Mouse (Mus musculus): Measurements from ENCODE around the gene Repin1. TPM values are rescaled to one million over a fixed set of nuclear protein-coding genes. Genes with fewer than 3 reads are reported as not detected.

Gene Repin1
- total and polyA plus RNA-seq, 3 experiments = 10.7 to 28.0 (median 12.8) TPM

DNA sequence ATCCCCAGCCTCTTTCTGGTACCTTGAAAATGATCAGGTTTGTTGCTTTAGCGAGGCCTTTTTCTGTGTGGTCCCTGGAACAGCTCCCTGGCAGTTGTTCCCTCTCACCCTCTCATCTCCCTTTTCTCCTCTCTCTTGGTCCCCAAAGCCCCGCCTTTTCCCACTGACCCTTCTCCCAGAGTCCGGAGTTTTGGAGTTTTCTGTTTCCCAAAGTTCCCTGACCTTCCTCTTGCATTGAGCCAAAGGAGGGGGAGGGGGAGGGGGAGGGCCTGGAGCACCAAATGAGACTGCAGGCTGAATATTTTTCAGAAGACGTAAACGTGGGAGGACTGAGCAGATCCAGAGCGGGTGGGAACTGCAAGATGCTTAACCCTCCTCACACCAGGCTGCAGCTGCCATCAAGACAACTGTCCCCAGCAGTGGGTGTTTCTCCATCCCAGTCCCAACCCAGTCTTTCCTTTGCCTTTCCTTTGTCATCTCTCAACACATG is 21.1 kb upstream of the Repin1 start, which contains the start of gene Rarres2:
Gene Rarres2 (minus strand): TSS at position 218 of the 490 bp plus-strand sequence.
- no peak for TF ChIP-seq USF1 (IDR thresholded peaks at IDR 0.05; ENCODE audit: low read depth, low read length)
- TF ChIP-seq ZC3H11A (IDR thresholded peaks at IDR 0.05; ENCODE audit: low read depth, low read length) = no peak
- no peak for TF ChIP-seq RCOR1 (conservative IDR thresholded peaks at IDR 0.05; ENCODE audit: low read depth, low read length)
- no peak for TF ChIP-seq MXI1 (IDR thresholded peaks at IDR 0.05; ENCODE audit: low read depth, low read length)
- no peak for TF ChIP-seq KAT2A (IDR thresholded peaks at IDR 0.05; ENCODE audit: insufficient replicate concordance, low read length)
- TF ChIP-seq MAFK (IDR thresholded peaks at IDR 0.05; ENCODE audit: insufficient replicate concordance, low read length) = no peak
- no peak for TF ChIP-seq CTCF (conservative IDR thresholded peaks at IDR 0.05 in 1 of 2, IDR thresholded peaks at IDR 0.05 in 1 of 2; ENCODE audit: low read depth in 2 of 2, low read length in 2 of 2)
- TF ChIP-seq USF2 (conservative IDR thresholded peaks at IDR 0.05; ENCODE audit: low read depth, low read length) = no peak
- TF ChIP-seq MYC (IDR thresholded peaks at IDR 0.05; ENCODE audit: low read depth, low read length) = no peak
- no peak for TF ChIP-seq CHD1 (IDR thresholded peaks at IDR 0.05; ENCODE audit: low read depth, low read length)
- peaks cover 0 to 13% of the 10 kb centered on the region in 2 experiments for H3K36me3 ChIP-seq (replicated peaks in 1 of 2; ENCODE audit: control insufficient read depth in 1 of 2, insufficient read depth in 1 of 2, low read length in 1 of 2)
- dilution Hi-C loops (cut with MboI; ENCODE audit: extremely low pct_ligation_motif_present, extremely low pct_unique_long_range_greater_than_20kb, low sequenced_read_pairs) (no loop called here), in situ Hi-C loops (cut with MboI; ENCODE audit: low pct_ligation_motif_present, low pct_unique_long_range_greater_than_20kb, low sequenced_read_pairs) (no loop called here)
- H3K9me3 ChIP-seq (replicated peaks; ENCODE audit: low read length) = no peaks in the 10 kb centered on the region
- H3K4me1 ChIP-seq (ENCODE audit: control insufficient read depth in 1 of 2, insufficient read depth in 2 of 2) = peaks cover 0 to 6% of the 10 kb centered on the region in 2 experiments; a peak in 1 of 4 replicates
- no peak within 1 kb of the TSS for H3K9ac ChIP-seq (ENCODE audit: insufficient read depth, low read depth)
- DNase-seq (ENCODE audit: extremely low read depth) = no peak
- no peaks in the 10 kb centered on the region for H3K27me3 ChIP-seq (replicated peaks)
- H3K4me2 ChIP-seq (ENCODE audit: insufficient read depth, low read depth, poor library complexity, severe bottlenecking) = no peak within 1 kb of the TSS
- H3K79me2 ChIP-seq (replicated peaks; ENCODE audit: control insufficient read depth, extremely low read depth, insufficient read depth, poor library complexity, severe bottlenecking) = no peaks in the 10 kb centered on the region
- H3K27ac ChIP-seq (ENCODE audit: insufficient read depth, low read depth) = no peak within 1 kb of the TSS
- no peak within 1 kb of the TSS for H3K4me3 ChIP-seq (replicated peaks in 1 of 3; ENCODE audit: low read depth in 2 of 3, low read length in 2 of 3, poor library complexity in 1 of 3)

DNA sequence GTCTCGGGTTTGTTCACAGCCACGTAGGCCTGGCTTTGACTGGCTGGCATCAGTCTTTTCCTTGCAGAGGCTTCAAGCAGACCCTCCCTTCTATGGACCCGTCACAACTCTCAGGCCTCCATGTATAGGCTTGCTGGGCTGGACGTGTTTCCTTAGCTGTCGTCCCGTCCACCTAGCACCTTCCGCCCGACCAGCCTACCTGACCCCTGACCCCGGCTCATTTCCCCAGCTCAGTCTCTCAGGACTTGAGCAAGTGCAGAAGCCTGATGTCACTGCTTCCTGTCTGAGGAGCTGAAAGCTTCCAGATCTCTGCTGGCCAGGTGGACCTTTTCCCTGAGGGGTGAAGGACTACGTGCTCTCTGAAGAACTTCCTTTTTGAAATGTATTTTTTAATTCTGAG is 20.4 kb upstream of the Repin1 start:
- H3K79me2 ChIP-seq (replicated peaks; ENCODE audit: control insufficient read depth, extremely low read depth, insufficient read depth, poor library complexity, severe bottlenecking) = no peaks in the 10 kb centered on the region
- H3K4me3 ChIP-seq (replicated peaks in 1 of 3; ENCODE audit: low read depth in 2 of 3, low read length in 2 of 3, poor library complexity in 1 of 3) = no peak overlapping the region
- no peaks in the 10 kb centered on the region for H3K27me3 ChIP-seq (replicated peaks)
- H3K9me3 ChIP-seq (replicated peaks; ENCODE audit: low read length) = no peaks in the 10 kb centered on the region
- peaks cover 0 to 6% of the 10 kb centered on the region in 2 experiments; a peak in 1 of 4 replicates for H3K4me1 ChIP-seq (ENCODE audit: control insufficient read depth in 1 of 2, insufficient read depth in 2 of 2)
- no peak for DNase-seq (ENCODE audit: extremely low read depth)
- no peak overlapping the region for H3K4me2 ChIP-seq (ENCODE audit: insufficient read depth, low read depth, poor library complexity, severe bottlenecking)
- dilution Hi-C loops (cut with MboI; ENCODE audit: extremely low pct_ligation_motif_present, extremely low pct_unique_long_range_greater_than_20kb, low sequenced_read_pairs) = no loop called here
- in situ Hi-C loops (cut with MboI; ENCODE audit: low pct_ligation_motif_present, low pct_unique_long_range_greater_than_20kb, low sequenced_read_pairs) = no loop called here
- H3K9ac ChIP-seq (ENCODE audit: insufficient read depth, low read depth) = no peak overlapping the region
- no peak overlapping the region for H3K27ac ChIP-seq (ENCODE audit: insufficient read depth, low read depth)
- H3K36me3 ChIP-seq (replicated peaks in 1 of 2; ENCODE audit: control insufficient read depth in 1 of 2, insufficient read depth in 1 of 2, low read length in 1 of 2) = peaks cover 0 to 9% of the 10 kb centered on the region in 2 experiments
- TF ChIP-seq SMC3 (IDR thresholded peaks at IDR 0.05; ENCODE audit: low read depth, low read length) = no peak
- TF ChIP-seq IRF4 (IDR thresholded peaks at IDR 0.05; ENCODE audit: low read depth, low read length) = no peak
- TF ChIP-seq ELF1 (IDR thresholded peaks at IDR 0.05; ENCODE audit: low read depth, low read length) = no peak
- no peak for TF ChIP-seq EP300 (IDR thresholded peaks at IDR 0.05; ENCODE audit: low read length)
- TF ChIP-seq UBTF (IDR thresholded peaks at IDR 0.05; ENCODE audit: low read depth, low read length) = no peak
